Mouse (Mus musculus): ENCODE measurements around the gene Gpa33. TPM values are rescaled to one million over a fixed set of nuclear protein-coding genes. Genes with fewer than 3 reads are reported as not detected.

The Gpa33 gene
- polyA plus RNA-seq, 1 experiment from 2014 or later = not detected

DNA sequence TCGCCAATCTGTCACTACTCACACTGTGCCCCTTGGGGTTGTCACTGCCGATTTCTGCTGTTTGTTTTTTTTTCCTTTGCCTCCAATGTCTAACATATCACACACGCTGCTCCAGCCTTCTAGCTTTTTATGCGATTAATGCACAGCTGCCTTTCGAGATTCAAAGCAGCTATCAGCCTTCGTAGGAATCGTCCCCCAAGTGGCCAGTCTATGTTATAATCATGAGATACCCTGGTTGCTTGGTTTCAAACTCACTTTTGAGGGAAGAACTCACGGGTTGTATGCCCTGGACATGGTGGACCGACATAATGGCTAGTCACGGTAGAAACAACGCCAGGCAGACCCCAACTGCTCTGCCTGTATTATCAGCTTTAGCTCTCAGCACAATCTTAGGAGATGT lies 21.3 kb downstream of the Gpa33 start:
- no peak for ATAC-seq (replicated peaks; ENCODE audit: insufficient number of reproducible peaks, low FRiP score, low TSS enrichment)
- Histone ChIP-seq H3K4me3 (ENCODE audit: low read depth, low read length) (no peak overlapping the region), H3K9ac (ENCODE audit: low read depth, low read length) (no peak overlapping the region), H3K27me3 (ENCODE audit: control insufficient read depth, insufficient read depth, low read length) (peaks cover 15% of the 10 kb centered on the region), H3K36me3 (ENCODE audit: control insufficient read depth, insufficient read depth, low read length) (no peaks in the 10 kb centered on the region), H3K27ac (ENCODE audit: low read depth, low read length) (no peak overlapping the region), H3K4me1 (ENCODE audit: control insufficient read depth, insufficient read depth, low read length) (peaks cover 6% of the 10 kb centered on the region; the same call in 1 of the 2 replicates), H3K9me3 (replicated peaks; ENCODE audit: control insufficient read depth, low read length) (no peaks in the 10 kb centered on the region), H3K4me2 (no peak overlapping the region)
- 60% methylated on average over 11 of the region's 11 CpGs for WGBS (ENCODE audit: insufficient replicate concordance)

DNA sequence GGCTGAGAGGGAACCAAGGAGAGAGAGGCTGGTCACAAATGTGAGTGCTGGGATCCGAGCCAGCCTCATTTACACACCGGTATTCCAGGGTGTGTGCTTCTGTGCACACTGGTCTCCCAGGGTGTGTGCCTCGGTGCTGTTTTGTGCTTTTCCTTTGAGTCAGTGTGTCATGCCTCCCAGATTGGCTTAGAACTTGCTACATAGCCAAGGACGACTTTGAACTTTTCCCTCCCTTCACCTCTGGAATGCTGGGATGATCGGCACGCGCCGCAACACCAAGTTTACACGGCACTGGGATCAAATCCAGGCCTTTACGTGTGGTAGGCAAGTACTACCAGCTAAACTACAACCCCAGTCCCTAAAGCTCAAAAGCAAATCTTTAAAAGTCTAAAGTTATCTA lies 22.0 kb downstream of the Gpa33 start:
- H3K4me3 ChIP-seq (ENCODE audit: low read depth, low read length) = no peak overlapping the region
- H3K36me3 ChIP-seq (ENCODE audit: control insufficient read depth, insufficient read depth, low read length) = no peaks in the 10 kb centered on the region
- WGBS (ENCODE audit: insufficient replicate concordance) = 74% methylated on average over 10 of the region's 10 CpGs
- H3K9me3 ChIP-seq (replicated peaks; ENCODE audit: control insufficient read depth, low read length) = no peaks in the 10 kb centered on the region
- no peak overlapping the region for H3K27ac ChIP-seq (ENCODE audit: low read depth, low read length)
- no peak overlapping the region for H3K4me2 ChIP-seq
- no peak for ATAC-seq (replicated peaks; ENCODE audit: insufficient number of reproducible peaks, low FRiP score, low TSS enrichment)
- peaks cover 6% of the 10 kb centered on the region; the same call in 1 of the 2 replicates for H3K4me1 ChIP-seq (ENCODE audit: control insufficient read depth, insufficient read depth, low read length)
- peaks cover 15% of the 10 kb centered on the region for H3K27me3 ChIP-seq (ENCODE audit: control insufficient read depth, insufficient read depth, low read length)
- H3K9ac ChIP-seq (ENCODE audit: low read depth, low read length) = no peak overlapping the region

DNA sequence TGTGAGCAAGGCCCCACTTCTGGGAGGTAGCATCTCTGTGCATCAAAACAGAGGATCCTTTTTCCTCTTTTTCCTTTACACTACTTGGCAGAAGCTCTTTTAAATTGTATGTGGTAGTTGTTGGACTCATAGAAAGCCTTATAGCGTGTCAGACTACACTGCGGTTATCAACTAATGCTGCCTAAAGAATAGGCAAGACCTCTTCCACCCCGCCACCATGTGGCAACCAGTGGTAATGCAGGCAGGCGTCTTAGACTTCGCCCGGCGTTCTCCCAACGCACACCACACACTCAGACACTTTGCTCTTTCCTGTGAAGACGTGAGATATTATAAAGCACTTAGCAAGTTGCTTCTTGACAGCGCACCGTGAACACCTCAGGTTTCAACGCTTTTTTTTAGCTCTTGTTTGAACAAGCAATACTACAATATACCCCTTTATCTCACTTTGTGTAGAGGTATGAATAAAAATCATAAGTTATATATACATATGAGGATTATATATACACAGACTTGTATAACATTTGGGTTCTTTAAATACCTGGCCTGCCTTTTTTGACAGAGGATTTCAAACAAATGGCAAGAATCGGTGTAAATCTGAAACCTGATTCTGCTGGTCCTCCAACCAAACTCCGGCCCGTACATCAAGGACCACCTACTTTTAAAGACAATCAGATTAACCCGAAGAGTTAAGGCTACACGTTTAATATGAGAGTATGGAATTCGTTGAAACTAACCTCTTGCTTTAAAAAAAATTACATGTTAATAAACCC lies 23.5 kb downstream of the Gpa33 start:
- Histone ChIP-seq H3K4me2 (peak overlapping the region; percentile 47; the same call in 1 of the 2 replicates), H3K9ac (ENCODE audit: low read depth, low read length) (no peak overlapping the region), H3K9me3 (replicated peaks; ENCODE audit: control insufficient read depth, low read length) (no peaks in the 10 kb centered on the region), H3K4me3 (ENCODE audit: low read depth, low read length) (no peak overlapping the region), H3K4me1 (ENCODE audit: control insufficient read depth, insufficient read depth, low read length) (no peaks in the 10 kb centered on the region), H3K27ac (ENCODE audit: low read depth, low read length) (no peak overlapping the region), H3K36me3 (ENCODE audit: control insufficient read depth, insufficient read depth, low read length) (no peaks in the 10 kb centered on the region), H3K27me3 (ENCODE audit: control insufficient read depth, insufficient read depth, low read length) (peaks cover 20% of the 10 kb centered on the region)
- ATAC-seq (replicated peaks; ENCODE audit: insufficient number of reproducible peaks, low FRiP score, low TSS enrichment) = no peak; the same call in 1 of the 2 replicates
- WGBS (ENCODE audit: insufficient replicate concordance) = 13% methylated on average over 18 of the region's 18 CpGs

DNA sequence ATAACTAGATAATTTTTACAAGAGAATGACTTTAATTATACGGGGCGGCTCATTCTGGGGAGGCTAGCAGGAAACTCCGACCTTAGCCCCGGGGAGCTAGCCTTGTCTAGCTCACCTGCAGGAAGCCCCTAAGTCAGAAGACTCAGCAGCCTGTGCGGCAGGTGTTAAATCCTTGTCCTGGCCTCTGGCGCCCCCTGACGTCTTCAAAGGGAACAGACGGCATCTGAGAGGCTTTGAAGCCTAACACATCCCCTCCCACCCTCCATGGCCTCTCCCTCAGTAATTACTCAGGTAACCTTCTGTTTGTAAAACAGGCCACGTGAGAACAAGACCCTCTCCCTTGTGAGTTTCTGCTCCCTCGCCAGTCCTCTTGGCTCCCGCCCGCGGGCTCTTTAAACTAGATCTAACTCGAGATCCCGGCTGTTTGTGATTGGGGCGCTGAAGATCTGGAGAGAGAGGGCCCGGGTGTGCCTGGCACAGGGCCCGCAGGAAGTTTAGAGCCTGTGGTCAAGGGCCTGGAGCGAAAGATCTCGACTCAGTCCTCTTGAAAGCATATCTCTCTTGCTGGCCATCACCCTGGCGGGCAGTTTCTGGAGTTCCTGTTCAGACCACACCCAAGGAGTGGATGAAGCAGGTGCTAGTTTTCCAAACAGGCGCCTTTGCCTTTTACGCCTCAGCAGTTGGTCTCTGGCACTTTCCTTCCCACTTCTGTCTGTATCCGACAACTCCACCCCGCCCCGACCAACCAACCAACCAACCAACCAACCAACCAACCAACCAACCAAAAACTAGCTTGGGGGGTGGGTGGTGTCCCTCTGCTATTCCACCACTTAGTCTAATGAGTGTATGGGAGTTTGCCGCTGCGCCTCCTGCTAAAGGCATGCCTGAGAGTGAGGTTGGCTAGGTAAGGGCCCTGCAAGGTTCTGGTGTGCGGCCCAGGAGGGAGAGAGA lies 24.4 kb downstream of the Gpa33 start:
- Histone ChIP-seq H3K4me1 (ENCODE audit: control insufficient read depth, insufficient read depth, low read length) (no peaks in the 10 kb centered on the region), H3K4me3 (ENCODE audit: low read depth, low read length) (peak overlapping the region; percentile 30)

DNA sequence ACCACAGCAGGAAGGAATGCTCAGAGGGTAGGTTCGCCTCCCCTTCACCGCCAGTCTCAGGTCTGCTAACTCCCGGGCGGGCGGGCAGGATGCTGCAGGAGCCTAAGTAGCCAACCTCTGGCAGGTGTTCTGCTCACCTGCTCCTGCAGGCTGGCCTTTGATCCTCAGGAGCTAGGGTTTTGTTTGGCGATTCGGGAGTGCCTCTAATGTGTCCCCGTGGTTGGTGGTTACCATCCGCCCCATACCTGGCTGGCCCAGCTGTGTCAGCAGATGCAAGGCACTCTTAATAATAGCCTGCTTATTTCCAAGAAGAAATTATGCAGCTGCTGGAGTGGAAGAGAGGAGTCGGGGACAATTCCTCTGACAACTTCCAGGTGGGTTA lies 25.1 kb downstream of the Gpa33 start:
- Histone ChIP-seq H3K9ac (ENCODE audit: low read depth, low read length) (no peak overlapping the region), H3K36me3 (ENCODE audit: control insufficient read depth, insufficient read depth, low read length) (no peaks in the 10 kb centered on the region), H3K27ac (ENCODE audit: low read depth, low read length) (no peak overlapping the region), H3K4me2 (no peak overlapping the region), H3K4me3 (ENCODE audit: low read depth, low read length) (no peak overlapping the region), H3K4me1 (ENCODE audit: control insufficient read depth, insufficient read depth, low read length) (no peaks in the 10 kb centered on the region), H3K9me3 (replicated peaks; ENCODE audit: control insufficient read depth, low read length) (no peaks in the 10 kb centered on the region), H3K27me3 (ENCODE audit: control insufficient read depth, insufficient read depth, low read length) (peaks cover 30% of the 10 kb centered on the region)
- ATAC-seq (replicated peaks; ENCODE audit: insufficient number of reproducible peaks, low FRiP score, low TSS enrichment) = no peak
- WGBS (ENCODE audit: insufficient replicate concordance) = 24% methylated on average over 10 of the region's 10 CpGs

More for the DNA sequence above, 24.4 kb downstream of the Gpa33 start:
- H3K36me3 ChIP-seq (ENCODE audit: control insufficient read depth, insufficient read depth, low read length) = no peaks in the 10 kb centered on the region
- no peak overlapping the region for H3K27ac ChIP-seq (ENCODE audit: low read depth, low read length)
- H3K4me2 ChIP-seq = peak overlapping the region; percentile 52
- H3K9me3 ChIP-seq (replicated peaks; ENCODE audit: control insufficient read depth, low read length) = no peaks in the 10 kb centered on the region
- WGBS (ENCODE audit: insufficient replicate concordance) = 6% methylated on average over 29 of the region's 29 CpGs
- peaks cover 23% of the 10 kb centered on the region for H3K27me3 ChIP-seq (ENCODE audit: control insufficient read depth, insufficient read depth, low read length)
- no peak overlapping the region for H3K9ac ChIP-seq (ENCODE audit: low read depth, low read length)
- ATAC-seq (replicated peaks; ENCODE audit: insufficient number of reproducible peaks, low FRiP score, low TSS enrichment) = no peak

DNA sequence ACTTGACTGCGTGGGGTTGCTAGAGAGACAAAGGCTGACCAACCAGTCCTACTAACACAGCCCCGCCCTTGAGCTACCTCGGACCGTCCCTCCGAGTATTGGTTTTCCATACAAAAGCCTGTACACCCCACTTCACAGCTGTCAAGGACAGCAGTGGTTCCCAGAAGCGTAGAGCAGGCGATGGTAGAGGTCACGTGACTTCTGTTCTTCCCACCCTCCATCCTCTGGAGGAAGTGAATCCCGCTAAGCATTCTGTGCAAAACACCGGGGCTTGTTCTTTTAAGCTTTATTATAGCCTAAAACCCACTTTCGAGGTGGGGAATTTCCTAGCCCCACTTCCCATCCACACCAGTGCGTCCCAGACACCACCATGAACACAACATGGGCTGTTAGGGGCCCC lies 27.7 kb downstream of the Gpa33 start:
- ATAC-seq (replicated peaks; ENCODE audit: insufficient number of reproducible peaks, low FRiP score, low TSS enrichment) = no peak
- no peaks in the 10 kb centered on the region for H3K36me3 ChIP-seq (ENCODE audit: control insufficient read depth, insufficient read depth, low read length)

DNA sequence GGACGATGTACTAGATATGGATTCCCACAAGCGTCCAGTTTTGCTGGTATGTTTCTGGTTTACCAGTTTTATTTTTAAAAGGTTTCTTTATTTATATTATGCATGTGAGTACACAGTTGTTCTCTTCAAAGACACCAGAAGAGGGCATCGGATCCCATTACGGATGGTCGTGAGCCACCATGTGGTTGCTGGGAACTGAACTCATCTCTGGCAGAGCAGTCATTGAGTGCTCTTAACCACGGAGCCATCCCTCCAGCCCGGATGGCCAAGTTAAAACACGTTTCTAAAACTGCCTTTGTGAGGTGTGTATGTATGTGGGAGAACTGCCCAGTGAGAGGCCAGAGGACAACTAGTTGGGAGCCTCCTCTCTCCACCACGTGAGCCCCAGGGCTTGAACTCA lies 28.6 kb downstream of the Gpa33 start:
- H3K4me1 ChIP-seq (ENCODE audit: control insufficient read depth, insufficient read depth, low read length) = no peaks in the 10 kb centered on the region
- H3K36me3 ChIP-seq (ENCODE audit: control insufficient read depth, insufficient read depth, low read length) = no peaks in the 10 kb centered on the region
- peaks cover 34% of the 10 kb centered on the region for H3K27me3 ChIP-seq (ENCODE audit: control insufficient read depth, insufficient read depth, low read length)
- no peak overlapping the region for H3K4me3 ChIP-seq (ENCODE audit: low read depth, low read length)
- no peak overlapping the region for H3K27ac ChIP-seq (ENCODE audit: low read depth, low read length)
- no peak overlapping the region for H3K9ac ChIP-seq (ENCODE audit: low read depth, low read length)
- H3K4me2 ChIP-seq = no peak overlapping the region
- no peak for ATAC-seq (replicated peaks; ENCODE audit: insufficient number of reproducible peaks, low FRiP score, low TSS enrichment)
- WGBS (ENCODE audit: insufficient replicate concordance) = 56% methylated on average over 9 of the region's 9 CpGs
- no peaks in the 10 kb centered on the region for H3K9me3 ChIP-seq (replicated peaks; ENCODE audit: control insufficient read depth, low read length)

More for the DNA sequence above, 27.7 kb downstream of the Gpa33 start:
- no peaks in the 10 kb centered on the region for H3K4me1 ChIP-seq (ENCODE audit: control insufficient read depth, insufficient read depth, low read length)
- H3K27me3 ChIP-seq (ENCODE audit: control insufficient read depth, insufficient read depth, low read length) = peaks cover 34% of the 10 kb centered on the region
- H3K4me2 ChIP-seq = no peak overlapping the region
- H3K9ac ChIP-seq (ENCODE audit: low read depth, low read length) = no peak overlapping the region
- 73% methylated on average over 12 of the region's 12 CpGs for WGBS (ENCODE audit: insufficient replicate concordance)
- no peaks in the 10 kb centered on the region for H3K9me3 ChIP-seq (replicated peaks; ENCODE audit: control insufficient read depth, low read length)
- H3K27ac ChIP-seq (ENCODE audit: low read depth, low read length) = no peak overlapping the region
- no peak overlapping the region for H3K4me3 ChIP-seq (ENCODE audit: low read depth, low read length)

DNA sequence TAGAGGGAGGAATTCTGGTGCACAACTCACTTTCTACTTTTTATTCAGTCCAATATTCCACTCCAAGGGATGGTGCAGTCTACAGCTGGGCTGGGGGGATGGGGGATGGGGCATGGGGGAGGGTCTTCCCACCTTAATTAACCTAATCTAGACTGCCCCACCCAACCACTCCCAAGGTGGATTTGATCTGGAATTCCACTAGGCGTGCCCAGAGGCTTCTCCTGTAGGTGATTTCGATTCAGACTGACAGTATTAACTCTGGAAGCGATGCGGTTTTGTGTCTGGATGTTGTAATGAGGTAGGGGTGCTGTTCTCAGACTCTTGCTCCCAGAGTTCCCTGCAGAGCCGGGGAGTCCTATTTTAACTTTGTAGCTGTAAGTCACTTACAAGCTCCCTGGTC lies 30.1 kb downstream of the Gpa33 start:
- Histone ChIP-seq H3K27ac (ENCODE audit: low read depth, low read length) (no peak overlapping the region), H3K36me3 (ENCODE audit: control insufficient read depth, insufficient read depth, low read length) (no peaks in the 10 kb centered on the region), H3K4me3 (ENCODE audit: low read depth, low read length) (0 out of 2 replicates have a peak overlapping the region, but pooled peaks have one; percentile 16), H3K4me1 (ENCODE audit: control insufficient read depth, insufficient read depth, low read length) (no peaks in the 10 kb centered on the region), H3K27me3 (ENCODE audit: control insufficient read depth, insufficient read depth, low read length) (peaks cover 27% of the 10 kb centered on the region), H3K4me2 (peak overlapping the region; percentile 48; the same call in 1 of the 2 replicates), H3K9ac (ENCODE audit: low read depth, low read length) (no peak overlapping the region), H3K9me3 (replicated peaks; ENCODE audit: control insufficient read depth, low read length) (no peaks in the 10 kb centered on the region)
- ATAC-seq (replicated peaks; ENCODE audit: insufficient number of reproducible peaks, low FRiP score, low TSS enrichment) = no peak
- 62% methylated on average over 5 of the region's 5 CpGs for WGBS (ENCODE audit: insufficient replicate concordance)

All from heart, embryonic 11.5 days (tissue).